Mouse (Mus musculus): ENCODE measurements at regions not wholly inside any gene's neighbourhood (a gene's known extent, or its start where the extent isn't known, plus 50 kb on each side); places are given as distances from the start of the nearest gene placed in this dataset.

- no peak for ATAC-seq (replicated peaks; ENCODE audit: poor library complexity, severe bottlenecking)
Measured at GRCm38 (mm10) chr3:80631391-80631790, 171.2 kb downstream of the Gria2 start.

- ATAC-seq (replicated peaks; ENCODE audit: poor library complexity, severe bottlenecking) = no peak
Measured at GRCm38 (mm10) chr3:80610414-80610813, 192.2 kb downstream of the Gria2 start.

- ATAC-seq (replicated peaks; ENCODE audit: poor library complexity, severe bottlenecking) = no peak
Measured at GRCm38 (mm10) chr3:80608467-80608866, 194.2 kb downstream of the Gria2 start.

GRCm38 (mm10) chr3:80607809-80608208, 194.8 kb downstream of the Gria2 start:
- ATAC-seq (replicated peaks; ENCODE audit: poor library complexity, severe bottlenecking) = no peak

- no peak for ATAC-seq (replicated peaks; ENCODE audit: poor library complexity, severe bottlenecking)
Measured at GRCm38 (mm10) chr3:80597549-80597948, 205.1 kb downstream of the Gria2 start.

- ATAC-seq (replicated peaks; ENCODE audit: poor library complexity, severe bottlenecking) = no peak
Measured at GRCm38 (mm10) chr3:80567514-80567913, 235.1 kb downstream of the Gria2 start.

GRCm38 (mm10) chr3:80566236-80566635, 236.4 kb downstream of the Gria2 start:
- ATAC-seq (replicated peaks; ENCODE audit: poor library complexity, severe bottlenecking) = no peak

GRCm38 (mm10) chr3:80546151-80546695, 256.4 kb downstream of the Gria2 start:
- ATAC-seq (replicated peaks; ENCODE audit: poor library complexity, severe bottlenecking) = no peak

- ATAC-seq (replicated peaks; ENCODE audit: poor library complexity, severe bottlenecking) = no peak
Measured at GRCm38 (mm10) chr3:80543783-80544182, 258.9 kb downstream of the Gria2 start.

- no peak for ATAC-seq (replicated peaks; ENCODE audit: poor library complexity, severe bottlenecking)
Measured at GRCm38 (mm10) chr3:80541382-80541781, 261.3 kb downstream of the Gria2 start.

GRCm38 (mm10) chr3:80533706-80534349, 268.8 kb downstream of the Gria2 start:
- no peak for ATAC-seq (replicated peaks; ENCODE audit: poor library complexity, severe bottlenecking)

- no peak for ATAC-seq (replicated peaks; ENCODE audit: poor library complexity, severe bottlenecking)
Measured at GRCm38 (mm10) chr3:80514026-80514425, 288.6 kb downstream of the Gria2 start.

GRCm38 (mm10) chr3:80509185-80509584, 293.4 kb downstream of the Gria2 start:
- peak; percentile 25; the same call in 1 of the 2 replicates for ATAC-seq (replicated peaks; ENCODE audit: poor library complexity, severe bottlenecking)

GRCm38 (mm10) chr3:80506701-80507100, 295.9 kb downstream of the Gria2 start:
- ATAC-seq (replicated peaks; ENCODE audit: poor library complexity, severe bottlenecking) = no peak

- ATAC-seq (replicated peaks; ENCODE audit: poor library complexity, severe bottlenecking) = no peak
Measured at GRCm38 (mm10) chr3:80501117-80501516, 301.5 kb downstream of the Gria2 start.

GRCm38 (mm10) chr3:80496556-80496955, 306.1 kb downstream of the Gria2 start:
- no peak for ATAC-seq (replicated peaks; ENCODE audit: poor library complexity, severe bottlenecking)

- ATAC-seq (replicated peaks; ENCODE audit: poor library complexity, severe bottlenecking) = no peak
Measured at GRCm38 (mm10) chr3:80484168-80484833, 318.3 kb downstream of the Gria2 start.

GRCm38 (mm10) chr3:80478676-80479075, 324.0 kb downstream of the Gria2 start:
- ATAC-seq (replicated peaks; ENCODE audit: poor library complexity, severe bottlenecking) = no peak

- ATAC-seq (replicated peaks; ENCODE audit: poor library complexity, severe bottlenecking) = no peak
Measured at GRCm38 (mm10) chr3:80473686-80474085, 328.9 kb downstream of the Gria2 start.

Data from granulocyte monocyte progenitor cell, adult 5-6 weeks (primary cell).